Mouse (Mus musculus) CH12.LX (cell line): ENCODE measurements at regions not wholly inside any gene's neighbourhood (a gene's known extent, or its start where the extent isn't known, plus 50 kb on each side); places are given as distances from the start of the nearest gene placed in this dataset.

ENCODE experiments used
- E2F4 ChIP-seq: IDR thresholded peaks from 2 replicates; pipeline ENCODE4 v1.6.1; 2011; ENCODE audit warnings: low read depth, low read length, improper control_type of control experiment; ENCODE audit not compliant: insufficient replicate concordance
- EP300 ChIP-seq: IDR thresholded peaks from 2 replicates; pipeline ENCODE4 v1.6.1; 2011; ENCODE audit warnings: low read length, improper control_type of control experiment
- HCFC1 ChIP-seq: IDR thresholded peaks from 2 replicates; pipeline ENCODE4 v1.6.1; 2012; ENCODE audit warnings: low read depth, mild to moderate bottlenecking, inconsistent platforms, low read length, improper control_type of control experiment
- IRF4 ChIP-seq: IDR thresholded peaks from 2 replicates; pipeline ENCODE4 v1.6.1; 2014; ENCODE audit warnings: low read depth, mild to moderate bottlenecking, inconsistent platforms, low read length, improper control_type of control experiment
- MEF2A ChIP-seq: IDR thresholded peaks from 2 replicates; pipeline ENCODE4 v1.6.1; 2014; ENCODE audit warnings: low read depth, mild to moderate bottlenecking, inconsistent platforms, low read length, improper control_type of control experiment, borderline replicate concordance
- MYC ChIP-seq: IDR thresholded peaks from 2 replicates; pipeline ENCODE4 v1.6.1; 2011; ENCODE audit warnings: low read depth, mild to moderate bottlenecking, improper control_type of control experiment, low read length
- NRF1 ChIP-seq: IDR thresholded peaks from 2 replicates; pipeline ENCODE4 v1.6.1; 2014; ENCODE audit warnings: low read depth, mild to moderate bottlenecking, inconsistent platforms, low read length, improper control_type of control experiment, moderate library complexity
- POLR2A ChIP-seq: IDR thresholded peaks from 2 replicates; pipeline ENCODE4 v1.6.1; 2011; ENCODE audit warnings: low read depth, mild to moderate bottlenecking, improper control_type of control experiment, low read length
- UBTF ChIP-seq: IDR thresholded peaks from 2 replicates; pipeline ENCODE4 v1.6.1; 2012; ENCODE audit warnings: low read depth, mild to moderate bottlenecking, inconsistent platforms, low read length, improper control_type of control experiment, moderate library complexity
- ZKSCAN1 ChIP-seq: IDR thresholded peaks from 2 replicates; pipeline ENCODE4 v1.6.1; 2012; ENCODE audit warnings: low read depth, inconsistent platforms, low read length, improper control_type of control experiment, borderline replicate concordance
- ZNF384 ChIP-seq: IDR thresholded peaks from 2 replicates; pipeline ENCODE4 v1.6.1; 2012; ENCODE audit warnings: low read depth, low read length, improper control_type of control experiment, inconsistent platforms

DNA sequence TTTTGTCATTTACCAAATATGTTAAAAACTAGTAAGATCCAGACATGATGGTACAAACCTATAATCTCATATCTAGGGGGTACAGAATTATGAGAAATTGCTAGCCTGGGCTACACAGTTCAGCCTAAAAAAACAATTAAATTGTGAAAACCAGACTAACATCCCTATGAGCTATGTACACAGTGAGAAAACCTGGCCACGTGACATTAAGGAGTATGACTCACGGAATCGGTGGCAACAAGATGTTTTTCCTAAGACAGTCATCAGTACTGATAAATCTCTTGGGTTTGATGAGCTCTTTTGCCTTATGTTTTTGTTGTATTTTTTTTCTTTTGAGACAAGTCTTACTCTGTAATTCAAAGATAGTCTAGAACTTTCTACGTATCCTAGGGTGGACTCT is 148.6 kb downstream of the Csl start:
- TF ChIP-seq POLR2A: no peak
- TF ChIP-seq NRF1: no peak
- TF ChIP-seq EP300: no peak
- TF ChIP-seq ZNF384: no peak
- no peak for TF ChIP-seq E2F4
- no peak for TF ChIP-seq UBTF
- TF ChIP-seq MEF2A: no peak
- no peak for TF ChIP-seq MYC
- TF ChIP-seq IRF4: no peak
- TF ChIP-seq ZKSCAN1: no peak
- TF ChIP-seq HCFC1: no peak
